Mouse (Mus musculus): ENCODE measurements at regions not wholly inside any gene's neighbourhood (a gene's known extent, or its start where the extent isn't known, plus 50 kb on each side); places are given as distances from the start of the nearest gene placed in this dataset.

GRCm38 (mm10) chr13:72691783-72692729, 63.4 kb downstream of the Irx2 start:
- DNase-seq (ENCODE audit: low spot score in 2 of 2) = no peak

GRCm38 (mm10) chr13:72707469-72707868, 78.8 kb downstream of the Irx2 start:
- no peak for DNase-seq (ENCODE audit: low spot score in 2 of 2)

GRCm38 (mm10) chr13:72708728-72709127, 80.1 kb downstream of the Irx2 start:
- no peak for DNase-seq (ENCODE audit: low spot score in 2 of 2)

- no peak for DNase-seq (ENCODE audit: low spot score in 2 of 2)
Measured at GRCm38 (mm10) chr13:72710051-72710450, 81.4 kb downstream of the Irx2 start.

- DNase-seq (ENCODE audit: low spot score in 2 of 2) = no peak
Measured at GRCm38 (mm10) chr13:72711136-72711535, 82.5 kb downstream of the Irx2 start.

- no peak for DNase-seq (ENCODE audit: low spot score in 2 of 2)
Measured at GRCm38 (mm10) chr13:72711842-72712330, 83.3 kb downstream of the Irx2 start.

- no peak for DNase-seq (ENCODE audit: low spot score in 2 of 2)
Measured at GRCm38 (mm10) chr13:72714793-72715192, 86.2 kb downstream of the Irx2 start.

- no peak for DNase-seq (ENCODE audit: low spot score in 2 of 2)
Measured at GRCm38 (mm10) chr13:72715959-72716680, 87.5 kb downstream of the Irx2 start.

- DNase-seq (ENCODE audit: low spot score in 2 of 2) = peak in 1 of 2 experiments; percentile 40
Measured at GRCm38 (mm10) chr13:72727126-72727525, 98.5 kb downstream of the Irx2 start.

GRCm38 (mm10) chr13:72735916-72736315, 107.3 kb downstream of the Irx2 start:
- peak in 1 of 2 experiments; percentile 23 for DNase-seq (ENCODE audit: low spot score in 2 of 2)

GRCm38 (mm10) chr13:72736992-72737391, 108.4 kb downstream of the Irx2 start:
- no peak for DNase-seq (ENCODE audit: low spot score in 2 of 2)

- DNase-seq (ENCODE audit: low spot score in 2 of 2) = no peak
Measured at GRCm38 (mm10) chr13:72747187-72747586, 118.6 kb downstream of the Irx2 start.

- no peak for DNase-seq (ENCODE audit: low spot score in 2 of 2)
Measured at GRCm38 (mm10) chr13:72755036-72755435, 126.4 kb downstream of the Irx2 start.

GRCm38 (mm10) chr13:72762481-72762880, 133.9 kb downstream of the Irx2 start:
- DNase-seq (ENCODE audit: low spot score in 2 of 2) = no peak

GRCm38 (mm10) chr13:72763337-72763736, 134.7 kb downstream of the Irx2 start:
- DNase-seq (ENCODE audit: low spot score in 2 of 2) = no peak

GRCm38 (mm10) chr13:72767306-72767705, 138.7 kb downstream of the Irx2 start:
- DNase-seq (ENCODE audit: low spot score in 2 of 2) = no peak

GRCm38 (mm10) chr13:72769007-72769595, 140.5 kb downstream of the Irx2 start:
- DNase-seq (ENCODE audit: low spot score in 2 of 2) = peak in 1 of 2 experiments; percentile 16

GRCm38 (mm10) chr13:72783026-72783726, 154.6 kb downstream of the Irx2 start:
- no peak for DNase-seq (ENCODE audit: low spot score in 2 of 2)

GRCm38 (mm10) chr13:72783727-72784070, 155.1 kb downstream of the Irx2 start:
- peak in 1 of 2 experiments; percentile 2 for DNase-seq (ENCODE audit: low spot score in 2 of 2)

GRCm38 (mm10) chr13:72792695-72793094, 164.1 kb downstream of the Irx2 start:
- no peak for DNase-seq (ENCODE audit: low spot score in 2 of 2)

- DNase-seq (ENCODE audit: low spot score in 2 of 2) = no peak
Measured at GRCm38 (mm10) chr13:72800021-72800420, 171.4 kb downstream of the Irx2 start.

GRCm38 (mm10) chr13:72800546-72800945, 171.9 kb downstream of the Irx2 start:
- no peak for DNase-seq (ENCODE audit: low spot score in 2 of 2)

All from cerebellum, postnatal 4 days (tissue).